Mouse (Mus musculus): Measurements from ENCODE around the gene Enah. TPM values are rescaled to one million over a fixed set of nuclear protein-coding genes. Genes with fewer than 3 reads are reported as not detected.

Gene Enah
- polyA plus RNA-seq, 1 experiment, result 10.1 TPM

DNA sequence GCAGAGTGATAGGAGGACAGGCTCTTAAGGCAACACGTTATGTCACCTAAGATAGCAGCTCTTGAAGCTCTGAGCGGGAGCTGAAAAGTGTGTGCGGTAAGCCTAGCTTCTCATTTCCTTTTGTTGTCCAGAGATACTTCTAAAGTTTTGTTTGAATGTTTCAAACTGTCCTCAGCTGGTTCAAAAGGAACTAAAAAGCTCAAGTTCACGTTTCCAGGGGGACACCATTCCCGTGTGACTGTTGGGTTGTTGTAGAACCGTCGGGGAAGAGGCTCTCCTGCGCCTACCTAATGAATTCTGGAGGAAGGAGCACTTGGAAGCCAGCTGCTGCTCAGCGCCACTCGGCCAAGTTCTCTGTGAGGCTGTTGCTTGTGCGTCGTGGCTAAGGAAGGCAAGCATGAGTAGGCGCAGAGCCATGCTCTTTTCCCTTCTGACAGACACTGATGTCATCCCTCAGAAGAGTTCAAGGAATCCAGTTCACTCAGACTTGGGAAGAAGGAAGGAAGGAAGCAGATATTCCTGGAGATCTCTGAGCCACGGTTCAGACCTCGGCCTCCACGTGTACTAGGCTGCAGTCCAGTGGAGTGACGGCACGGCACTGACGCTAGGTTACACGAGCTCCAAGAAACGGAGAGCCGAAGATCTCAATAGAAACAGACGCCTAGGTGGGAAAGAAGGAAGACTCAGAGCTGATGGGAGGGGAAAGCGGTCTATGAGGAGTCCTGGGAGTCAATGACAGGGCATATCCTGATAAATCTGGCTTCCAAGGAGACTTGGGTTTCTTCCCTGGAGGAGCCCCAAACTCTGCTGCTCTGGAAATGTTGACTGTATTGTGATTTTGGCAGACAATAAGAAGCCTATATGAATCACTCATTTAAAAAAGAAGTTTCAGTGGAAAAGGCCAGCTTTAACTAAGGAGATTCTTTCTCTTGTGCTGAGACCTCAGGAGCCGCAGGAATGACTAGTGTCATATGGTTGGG lies 8.7 kb upstream of the Enah start:
- no peak for DNase-seq
- Histone ChIP-seq H3K4me3 (ENCODE audit: insufficient read depth, low read depth, low read length) (no peak overlapping the region), H3K27me3 (replicated peaks; ENCODE audit: control insufficient read depth, insufficient read depth, low read length) (no peaks in the 10 kb centered on the region), H3K4me1 (ENCODE audit: control insufficient read depth, insufficient read depth, low read length) (no peaks in the 10 kb centered on the region), H3K27ac (ENCODE audit: insufficient read depth, low read depth, low read length) (no peak overlapping the region), H3K36me3 (ENCODE audit: control insufficient read depth, insufficient read depth, low read length) (no peaks in the 10 kb centered on the region)
- WGBS, result 78% methylated on average over 25 of the region's 25 CpGs
- TF ChIP-seq POLR2A (IDR thresholded peaks at IDR 0.05; ENCODE audit: low read depth, low read length) (no peak), CTCF (conservative IDR thresholded peaks at IDR 0.05; ENCODE audit: insufficient read depth, insufficient read length, low read depth, low read length) (no peak)

DNA sequence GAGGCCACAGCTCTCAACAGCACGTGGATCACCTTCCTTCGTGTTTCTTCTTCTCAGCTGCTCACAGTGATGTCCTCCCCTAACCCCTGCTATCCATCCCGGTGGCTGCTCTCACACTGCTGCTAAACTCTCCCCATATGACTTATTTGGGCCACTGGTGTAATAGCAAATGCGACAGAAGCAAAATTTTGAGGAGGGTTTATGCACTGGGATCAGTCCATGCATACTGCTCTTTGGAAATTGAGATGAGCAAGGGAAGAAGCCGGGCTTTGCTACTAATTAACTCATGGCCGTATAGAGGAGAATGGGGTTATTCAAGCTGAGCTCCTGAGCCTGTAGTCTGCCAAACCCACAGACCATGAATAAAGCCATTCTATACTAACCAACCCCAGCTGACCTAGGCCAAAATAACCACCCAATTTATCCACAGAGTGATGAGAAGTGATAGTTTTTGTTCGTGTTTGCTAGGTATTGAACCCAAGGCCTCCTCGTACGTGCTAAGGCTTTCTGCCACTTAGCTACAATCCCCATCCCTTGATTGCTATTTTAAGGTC lies 7.7 kb upstream of the Enah start:
- H3K4me3 ChIP-seq (ENCODE audit: insufficient read depth, low read depth, low read length), result no peak overlapping the region
- DNase-seq, result no peak
- WGBS, result 73% methylated on average over 9 of the region's 9 CpGs
- H3K27ac ChIP-seq (ENCODE audit: insufficient read depth, low read depth, low read length), result no peak overlapping the region
- TF ChIP-seq POLR2A (IDR thresholded peaks at IDR 0.05; ENCODE audit: low read depth, low read length) (no peak), CTCF (conservative IDR thresholded peaks at IDR 0.05; ENCODE audit: insufficient read depth, insufficient read length, low read depth, low read length) (no peak)
- H3K4me1 ChIP-seq (ENCODE audit: control insufficient read depth, insufficient read depth, low read length), result no peaks in the 10 kb centered on the region
- H3K27me3 ChIP-seq (replicated peaks; ENCODE audit: control insufficient read depth, insufficient read depth, low read length), result no peaks in the 10 kb centered on the region
- no peaks in the 10 kb centered on the region for H3K36me3 ChIP-seq (ENCODE audit: control insufficient read depth, insufficient read depth, low read length)

DNA sequence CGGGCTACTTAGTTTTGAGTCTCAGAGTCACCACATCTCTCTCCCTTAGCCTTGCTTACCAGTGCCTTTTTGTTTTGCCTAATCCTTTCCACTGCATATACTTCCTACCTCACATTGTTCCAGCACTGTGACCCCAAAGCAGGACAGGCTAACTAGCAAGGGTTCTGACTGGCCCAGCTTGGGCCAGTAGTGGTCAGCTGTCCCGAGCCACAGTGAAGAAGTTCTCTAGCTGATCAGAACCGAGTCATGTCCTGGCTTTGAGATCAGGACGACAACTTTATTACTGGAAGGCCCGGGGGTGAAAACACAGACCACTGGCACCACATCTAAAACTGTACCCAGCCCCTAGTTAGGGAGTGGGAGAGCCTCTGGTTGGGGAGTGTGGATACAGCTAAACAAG lies 7.0 kb upstream of the Enah start:
- WGBS, result 88% methylated on average over 5 of the region's 5 CpGs
- no peak for DNase-seq
- Histone ChIP-seq H3K4me1 (ENCODE audit: control insufficient read depth, insufficient read depth, low read length) (no peaks in the 10 kb centered on the region), H3K27me3 (replicated peaks; ENCODE audit: control insufficient read depth, insufficient read depth, low read length) (no peaks in the 10 kb centered on the region), H3K4me3 (ENCODE audit: insufficient read depth, low read depth, low read length) (no peak overlapping the region), H3K27ac (ENCODE audit: insufficient read depth, low read depth, low read length) (no peak overlapping the region), H3K36me3 (ENCODE audit: control insufficient read depth, insufficient read depth, low read length) (no peaks in the 10 kb centered on the region)
- TF ChIP-seq CTCF (conservative IDR thresholded peaks at IDR 0.05; ENCODE audit: insufficient read depth, insufficient read length, low read depth, low read length), result no peak
- no peak for TF ChIP-seq POLR2A (IDR thresholded peaks at IDR 0.05; ENCODE audit: low read depth, low read length)

DNA sequence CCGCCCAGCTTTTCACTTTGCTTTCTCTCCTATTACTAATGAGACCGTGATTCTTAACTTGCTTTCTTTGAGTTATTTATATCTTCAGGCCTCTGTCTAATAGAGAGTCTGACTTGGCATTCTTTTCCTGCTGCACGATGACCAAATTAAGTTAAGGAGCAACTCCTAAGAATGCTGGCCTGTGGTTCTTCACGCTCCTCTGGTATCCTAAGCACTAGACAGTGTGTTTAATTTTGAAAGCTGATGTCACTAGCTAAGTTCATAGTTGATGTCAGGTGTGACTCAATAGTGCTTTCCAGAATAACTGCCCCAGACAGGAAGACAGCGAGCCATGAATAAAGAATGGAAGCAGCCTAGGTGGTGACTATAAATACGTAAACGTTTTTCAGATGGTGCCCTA lies 6.3 kb upstream of the Enah start:
- H3K4me3 ChIP-seq (ENCODE audit: insufficient read depth, low read depth, low read length), result no peak overlapping the region
- no peak overlapping the region for H3K27ac ChIP-seq (ENCODE audit: insufficient read depth, low read depth, low read length)
- no peak for DNase-seq
- no peaks in the 10 kb centered on the region for H3K4me1 ChIP-seq (ENCODE audit: control insufficient read depth, insufficient read depth, low read length)
- H3K36me3 ChIP-seq (ENCODE audit: control insufficient read depth, insufficient read depth, low read length), result no peaks in the 10 kb centered on the region
- TF ChIP-seq POLR2A (IDR thresholded peaks at IDR 0.05; ENCODE audit: low read depth, low read length) (no peak), CTCF (conservative IDR thresholded peaks at IDR 0.05; ENCODE audit: insufficient read depth, insufficient read length, low read depth, low read length) (no peak)
- 60% methylated on average over 7 of the region's 7 CpGs for WGBS
- H3K27me3 ChIP-seq (replicated peaks; ENCODE audit: control insufficient read depth, insufficient read depth, low read length), result no peaks in the 10 kb centered on the region

DNA sequence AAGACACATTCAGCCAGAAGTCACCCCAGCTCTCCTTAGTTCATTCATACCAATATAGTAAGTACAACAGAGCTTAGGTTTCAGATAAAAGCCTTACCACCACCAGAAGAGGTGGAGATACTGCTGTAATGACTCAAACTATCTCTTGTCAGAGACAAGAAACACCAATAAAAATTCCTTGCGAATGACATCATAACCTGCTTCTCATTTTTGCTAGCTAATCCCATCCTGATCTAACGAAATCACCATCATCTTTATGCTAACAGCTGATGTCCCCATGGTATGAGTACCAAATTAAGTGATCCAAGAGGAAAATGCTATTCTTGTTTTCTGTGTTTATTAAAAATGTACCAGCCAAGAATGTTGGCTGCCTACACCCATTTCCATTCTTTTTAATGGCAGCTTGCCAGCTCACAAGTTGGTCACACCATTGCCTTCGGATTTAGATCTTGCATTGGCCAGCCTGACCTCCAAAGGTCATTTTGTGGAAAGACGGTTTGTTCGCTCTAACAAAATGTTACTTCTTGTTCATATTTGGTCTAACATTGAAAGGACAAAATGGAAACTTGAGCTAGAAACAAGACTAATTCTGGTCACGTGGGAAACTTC lies 2.0 kb upstream of the Enah start:
- TF ChIP-seq POLR2A (IDR thresholded peaks at IDR 0.05; ENCODE audit: low read depth, low read length) (no peak), CTCF (conservative IDR thresholded peaks at IDR 0.05; ENCODE audit: insufficient read depth, insufficient read length, low read depth, low read length) (no peak)
- Histone ChIP-seq H3K4me1 (ENCODE audit: control insufficient read depth, insufficient read depth, low read length) (peaks cover 3% of the 10 kb centered on the region; the same call in 1 of the 2 replicates), H3K27me3 (replicated peaks; ENCODE audit: control insufficient read depth, insufficient read depth, low read length) (no peaks in the 10 kb centered on the region), H3K36me3 (ENCODE audit: control insufficient read depth, insufficient read depth, low read length) (no peaks in the 10 kb centered on the region), H3K27ac (ENCODE audit: insufficient read depth, low read depth, low read length) (no peak overlapping the region), H3K4me3 (ENCODE audit: insufficient read depth, low read depth, low read length) (no peak overlapping the region)
- DNase-seq, result peak; percentile 73
- WGBS, result 49% methylated on average over 6 of the region's 6 CpGs

DNA sequence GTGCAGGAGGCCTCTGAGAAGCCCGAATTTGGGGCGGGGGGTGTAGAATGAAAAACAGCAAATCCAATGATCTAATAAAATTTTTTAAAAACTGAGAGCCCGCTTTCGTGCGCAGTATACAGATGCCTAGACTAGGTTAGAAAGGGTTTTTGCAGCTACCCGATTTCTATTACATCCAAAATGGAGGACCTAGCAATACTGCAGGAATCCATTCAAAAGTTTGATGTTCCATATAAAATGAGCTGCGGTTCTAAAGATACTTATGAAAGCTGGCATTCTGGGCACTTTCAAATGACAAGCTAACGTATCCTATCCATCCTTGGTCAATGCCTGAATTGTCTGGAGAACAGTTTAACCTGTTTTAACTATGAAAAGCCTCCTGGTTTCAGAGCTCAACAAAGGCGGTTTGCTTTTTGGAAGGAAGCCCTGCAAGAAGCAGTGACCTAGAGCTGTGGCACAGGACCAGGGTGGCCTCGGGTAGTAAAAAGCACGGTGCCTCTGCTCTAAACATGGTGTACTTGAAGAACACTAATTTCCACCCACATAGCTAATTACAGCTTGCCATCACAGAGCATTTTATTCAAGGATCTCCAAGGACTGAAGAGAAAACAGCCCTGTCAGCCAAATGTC lies 1.2 kb upstream of the Enah start:
- DNase-seq, result peak; percentile 55
- no peak overlapping the region; the same call in 1 of the 2 replicates for H3K4me3 ChIP-seq (ENCODE audit: insufficient read depth, low read depth, low read length)
- peaks cover 3% of the 10 kb centered on the region; the same call in 1 of the 2 replicates for H3K4me1 ChIP-seq (ENCODE audit: control insufficient read depth, insufficient read depth, low read length)
- H3K27ac ChIP-seq (ENCODE audit: insufficient read depth, low read depth, low read length), result no peak overlapping the region
- no peaks in the 10 kb centered on the region for H3K27me3 ChIP-seq (replicated peaks; ENCODE audit: control insufficient read depth, insufficient read depth, low read length)
- no peaks in the 10 kb centered on the region for H3K36me3 ChIP-seq (ENCODE audit: control insufficient read depth, insufficient read depth, low read length)
- TF ChIP-seq CTCF (conservative IDR thresholded peaks at IDR 0.05; ENCODE audit: insufficient read depth, insufficient read length, low read depth, low read length), result no peak
- no peak for TF ChIP-seq POLR2A (IDR thresholded peaks at IDR 0.05; ENCODE audit: low read depth, low read length)
- 46% methylated on average over 11 of the region's 11 CpGs for WGBS
